Mouse (Mus musculus) ovary, adult 18-20 months (tissue): ENCODE data around the gene Gria2.
A peak's percentile ranks its signal among the peaks of the same experiment; 100 is the strongest.

ENCODE experiments used
- DNase-seq: peaks from one replicate; pipeline ENCODE4 v3.0.0; 2022; ENCODE audit warnings: low spot score, mixed read lengths

Gene Gria2

GRCm38 (mm10) chr3:80802596-80803081, at the start of gene Gria2:
Gria2 (minus strand) TSS chr3:80802835.
- peak; percentile 13 for DNase-seq

DNA sequence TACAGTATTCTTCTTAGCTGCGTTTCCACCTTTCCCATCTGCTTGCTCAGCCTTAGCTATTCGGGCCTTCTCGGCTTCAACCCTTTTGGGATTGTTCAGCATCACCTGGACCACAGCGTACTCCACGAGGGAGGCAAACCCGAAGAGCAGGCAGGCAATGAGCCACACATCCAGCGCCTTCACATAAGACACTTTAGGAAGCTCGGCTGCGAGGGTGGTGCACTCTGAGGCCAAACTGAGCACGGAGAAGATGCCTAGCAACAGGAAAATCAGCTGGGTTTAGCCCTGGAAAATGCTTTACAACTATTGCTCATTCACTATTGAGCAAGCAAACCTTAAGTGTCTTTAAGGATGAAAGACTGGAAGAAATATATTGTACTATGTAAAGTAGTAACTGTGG, 48.3 kb upstream of the Gria2 start:
- DNase-seq, result no peak

GRCm38 (mm10) chr3:80845634-80846033, 43.0 kb upstream of the Gria2 start:
- DNase-seq, result no peak

GRCm38 (mm10) chr3:80839845-80840244, 37.2 kb upstream of the Gria2 start:
- no peak for DNase-seq

GRCm38 (mm10) chr3:80837583-80837982, 34.9 kb upstream of the Gria2 start:
- no peak for DNase-seq

- no peak for DNase-seq
Measured at GRCm38 (mm10) chr3:80823975-80824374, 21.3 kb upstream of the Gria2 start.

DNA sequence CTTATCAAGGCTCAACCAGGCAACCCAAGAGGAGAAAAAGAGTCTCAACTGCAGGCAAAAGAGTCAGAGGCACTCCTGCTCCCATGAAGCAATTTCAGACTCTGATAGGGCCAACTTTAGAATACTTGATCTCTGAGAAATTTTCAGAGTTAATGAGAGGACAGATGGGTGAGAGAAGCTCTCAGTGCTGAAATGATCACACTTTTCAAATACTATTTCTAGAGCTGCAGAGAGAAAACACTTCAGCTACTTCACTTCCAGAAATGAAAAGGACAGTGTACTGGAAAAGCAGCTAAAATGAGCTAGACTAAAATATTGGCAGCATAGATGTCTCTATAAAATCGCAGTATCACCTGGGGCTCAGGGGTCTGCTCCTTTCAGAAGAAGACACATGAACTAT, 16.0 kb upstream of the Gria2 start:
- no peak for DNase-seq

GRCm38 (mm10) chr3:80813734-80814133, 11.1 kb upstream of the Gria2 start:
- DNase-seq, result no peak

- DNase-seq, result no peak
Measured at GRCm38 (mm10) chr3:80812237-80812636, 9.6 kb upstream of the Gria2 start.

DNA sequence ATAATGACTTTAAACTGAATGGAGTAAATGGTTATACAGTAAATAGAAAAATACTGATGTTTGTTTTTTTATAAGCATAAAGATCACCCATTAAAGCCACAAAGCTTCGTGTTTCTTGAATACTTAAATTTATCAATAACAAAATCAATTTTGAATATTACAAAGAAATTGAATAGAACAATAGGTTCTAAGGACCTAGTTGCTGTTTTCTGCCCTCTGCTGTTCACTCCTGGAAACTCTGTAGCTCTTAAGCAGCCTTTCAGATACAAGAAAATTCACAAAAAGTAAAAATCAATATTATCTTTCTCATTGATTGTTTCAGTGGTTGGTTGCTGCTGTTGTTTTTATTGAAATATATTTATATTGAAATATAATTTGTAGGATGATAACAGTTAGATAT, 2.7 kb upstream of the Gria2 start:
- no peak for DNase-seq

- no peak for DNase-seq
Measured at GRCm38 (mm10) chr3:80803811-80804210, 1.2 kb upstream of the Gria2 start.

DNA sequence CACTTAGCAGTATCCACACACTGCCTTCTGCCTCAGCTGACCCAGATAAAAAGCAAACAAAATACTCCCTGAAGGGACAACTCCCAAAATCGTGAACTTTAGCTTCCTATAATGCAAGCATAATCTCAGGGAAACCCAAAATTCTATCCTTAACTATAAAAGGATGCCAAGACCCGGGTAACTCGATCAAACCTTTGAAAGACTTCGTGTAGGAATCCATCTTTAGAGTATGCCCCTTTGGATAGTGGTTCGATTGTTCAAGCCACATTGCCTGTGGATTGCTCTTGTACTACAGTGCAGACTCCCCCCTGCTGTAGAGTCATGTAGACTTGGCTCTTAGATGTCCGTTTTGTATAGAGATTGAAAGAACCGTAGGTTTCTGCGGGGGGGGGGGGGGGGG, 576 bp upstream of the Gria2 start:
- DNase-seq, result no peak

- DNase-seq, result no peak
Measured at GRCm38 (mm10) chr3:80801827-80802310, 766 bp downstream of the Gria2 start.

- DNase-seq, result no peak
Measured at GRCm38 (mm10) chr3:80800995-80801826, 1.4 kb downstream of the Gria2 start.

GRCm38 (mm10) chr3:80800299-80800994, 2.2 kb downstream of the Gria2 start:
- peak; percentile 1 for DNase-seq

- no peak for DNase-seq
Measured at GRCm38 (mm10) chr3:80797935-80798334, 4.7 kb downstream of the Gria2 start.

DNA sequence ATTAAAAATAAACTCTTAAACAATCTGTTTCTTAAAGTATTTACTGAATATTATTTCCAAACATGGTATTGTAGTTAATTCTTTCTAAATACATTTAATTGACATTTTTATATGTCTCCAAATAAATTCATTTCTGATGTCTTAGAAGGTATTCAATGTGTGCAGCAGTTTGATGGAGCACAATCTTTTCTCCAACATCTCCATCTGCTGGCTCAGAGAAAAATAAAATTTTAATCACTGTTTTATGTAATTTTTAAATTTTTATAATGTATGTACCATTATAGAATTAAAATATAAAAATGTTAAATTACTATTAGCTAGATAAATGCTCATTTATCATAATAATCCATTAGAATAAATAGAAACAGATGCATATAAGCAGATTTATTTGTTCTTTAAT, 5.9 kb downstream of the Gria2 start:
- no peak for DNase-seq

- no peak for DNase-seq
Measured at GRCm38 (mm10) chr3:80795284-80795683, 7.4 kb downstream of the Gria2 start.

DNA sequence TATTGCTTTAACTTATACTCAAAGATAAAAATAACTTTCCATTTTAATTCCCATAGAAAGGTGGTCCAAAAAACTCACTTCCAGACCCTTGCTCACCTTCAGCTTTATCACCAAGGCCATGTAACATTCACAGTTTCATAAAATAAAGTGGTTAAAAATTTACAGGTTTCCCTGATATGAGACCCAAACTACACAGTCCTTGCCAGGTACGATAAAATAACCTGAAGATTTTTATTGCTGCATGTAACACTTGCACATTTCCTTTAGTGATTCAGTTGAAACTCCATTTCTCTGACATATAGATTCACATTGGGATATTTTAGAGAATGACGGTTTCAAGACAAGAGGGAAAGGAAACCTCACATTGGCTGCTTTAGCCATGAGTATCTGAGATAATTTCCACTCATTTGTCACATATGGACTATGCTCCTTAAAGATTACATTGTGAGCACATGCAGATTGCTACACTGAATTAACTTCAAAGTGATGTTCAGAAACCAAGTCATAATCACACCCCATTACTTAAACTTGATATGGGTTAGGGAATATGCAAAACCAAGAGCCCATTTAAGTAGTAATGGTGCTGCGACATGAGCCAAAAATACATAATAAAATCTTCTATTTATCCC, 15.4 kb downstream of the Gria2 start:
- no peak for DNase-seq

DNA sequence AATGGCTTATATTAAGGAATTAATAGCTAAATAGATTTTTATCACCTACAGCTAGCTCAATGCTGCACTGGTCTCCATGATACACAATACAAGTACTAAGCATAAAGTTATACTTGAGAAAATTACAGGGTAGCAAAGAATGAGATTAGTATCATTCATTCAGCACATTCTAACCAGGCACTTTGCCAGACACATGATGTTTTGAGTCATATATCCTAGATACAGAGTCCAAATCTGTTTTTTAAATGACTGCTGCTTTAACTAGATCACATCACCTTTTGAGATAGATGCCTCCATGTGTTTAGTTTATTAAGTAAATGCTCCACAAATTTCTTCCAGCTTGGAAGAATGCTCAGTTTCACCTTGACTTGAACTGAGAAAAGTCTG, 21.5 kb downstream of the Gria2 start:
- no peak for DNase-seq

DNA sequence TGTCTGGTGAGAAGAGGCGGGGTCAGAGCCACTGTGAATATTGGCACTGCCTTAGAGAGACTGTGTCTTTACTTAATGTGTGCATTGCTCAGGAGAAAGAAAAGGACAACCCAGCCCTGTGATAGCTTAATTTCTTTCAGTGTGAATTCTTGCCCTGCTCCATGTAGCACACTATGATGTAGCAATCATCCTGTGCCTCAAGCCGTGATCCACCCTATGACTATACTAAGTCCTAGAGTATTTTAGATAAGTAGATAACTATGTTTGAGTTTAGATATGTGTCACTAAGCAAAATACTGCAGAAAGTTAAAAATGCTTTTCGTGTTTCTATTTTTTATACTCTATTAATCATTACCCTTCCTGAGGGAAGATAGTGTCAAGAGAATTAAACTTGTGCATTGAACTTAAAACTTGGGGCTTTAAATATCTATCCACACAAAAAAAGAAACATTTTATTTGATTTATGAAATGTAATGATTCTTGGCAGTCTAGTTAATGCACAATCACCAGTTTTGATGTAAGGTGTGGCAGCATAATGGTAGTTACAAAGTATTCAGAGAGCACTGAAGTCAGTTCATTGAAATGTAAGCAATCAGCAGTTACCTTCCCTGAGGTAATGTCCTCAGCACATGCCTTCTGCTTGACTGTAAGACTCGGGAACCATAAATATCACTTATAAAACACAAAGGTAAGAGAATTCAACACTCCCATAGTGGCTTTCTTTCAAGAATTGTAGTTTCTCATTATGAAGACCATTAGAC, 22.1 kb downstream of the Gria2 start:
- no peak for DNase-seq

DNA sequence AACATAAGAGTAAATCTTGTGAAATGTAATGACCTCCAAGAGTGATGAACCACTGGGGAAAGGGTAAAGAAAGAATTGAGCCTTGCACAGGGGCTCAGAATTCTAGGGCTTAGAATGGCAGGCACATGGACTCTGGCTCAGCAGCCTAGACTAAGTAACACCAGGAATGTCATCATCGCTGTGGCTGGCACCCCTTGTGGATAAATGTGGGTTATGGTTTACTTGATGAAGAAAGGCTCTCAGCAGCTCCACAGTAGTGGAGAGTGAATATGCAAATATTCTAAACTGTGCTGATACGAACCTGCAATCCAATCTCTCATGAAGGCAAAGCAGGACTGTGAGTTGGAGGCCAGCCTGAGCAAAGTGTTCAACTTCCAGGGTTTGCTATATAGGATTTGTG, 26.0 kb downstream of the Gria2 start:
- no peak for DNase-seq
